Mouse (Mus musculus) hindbrain, embryonic 16.5 days (tissue): ENCODE results near the gene Fetub. TPM values are rescaled to one million over a fixed set of nuclear protein-coding genes. Genes with fewer than 3 reads are reported as not detected.

Experiments
- ATAC-seq: fragments of 200-750 bp; cut with Nextera tagmentation; 2 replicates; pipeline ENCODE4 v1.8.0; 2017; ENCODE audit warnings: moderate TSS enrichment, moderate library complexity
- H3K27ac ChIP-seq: fragments of 300-500 bp; sonication (generic); 2 replicates; pipeline ENCODE4 v1.5.1; 2014; ENCODE audit warnings: low read depth, mild to moderate bottlenecking, control low read depth, low read length, moderate library complexity
- H3K27me3 ChIP-seq: fragments of 300-500 bp; sonication (generic); replicated peaks from 2 replicates; pipeline ENCODE4 v1.6.1; 2014; ENCODE audit warnings: low read length; ENCODE audit not compliant: control insufficient read depth, insufficient read depth
- H3K36me3 ChIP-seq: fragments of 300-500 bp; sonication (generic); 2 replicates; pipeline ENCODE4 v1.6.1; 2014; ENCODE audit warnings: mild to moderate bottlenecking, low read length, moderate library complexity, mixed read lengths; ENCODE audit not compliant: control insufficient read depth, insufficient read depth
- H3K4me1 ChIP-seq: fragments of 300-500 bp; sonication (generic); 2 replicates; pipeline ENCODE4 v1.6.1; 2014; ENCODE audit warnings: low read depth, low read length; ENCODE audit not compliant: control insufficient read depth, insufficient read depth
- H3K4me2 ChIP-seq: fragments of 300-500 bp; sonication (generic); 2 replicates; pipeline ENCODE4 v1.6.1; 2014; ENCODE audit warnings: mild to moderate bottlenecking, low read length, control low read depth, moderate library complexity
- H3K4me3 ChIP-seq: fragments of 300-500 bp; sonication (generic); 2 replicates; pipeline ENCODE4 v1.5.1; 2014; ENCODE audit warnings: mild to moderate bottlenecking, low read length, control low read depth, moderate library complexity
- H3K9ac ChIP-seq: fragments of 300-500 bp; sonication (generic); 2 replicates; pipeline ENCODE4 v1.6.1; 2014; ENCODE audit warnings: low read depth, mild to moderate bottlenecking, control low read depth, low read length, moderate library complexity
- H3K9me3 ChIP-seq: fragments of 300-500 bp; sonication (generic); 2 replicates; pipeline ENCODE4 v1.6.1; 2014; ENCODE audit warnings: mild to moderate bottlenecking, low read length, moderate library complexity; ENCODE audit not compliant: control insufficient read depth
- WGBS: fragments of 180-500 bp; shearing (Covaris S2); extraction: QIAGEN DNeasy Blood & Tissue Kit; methylation state at CpG from one replicate; pipeline ENCODE4 v1.1.7; 2014; 5-methylcytosine and 5-hydroxymethylcytosine counted together
- polyA plus RNA-seq: library from polyadenylated mRNA; unstranded; fragments of >200 nt; fragmentation: Nextera tagmentation; extraction: Ambion mirVana; gene quantifications from 2 replicates; pipeline ENCODE4 v1.2.1, GENCODE M21; 2015

Gene Fetub
- polyA plus RNA-seq, 1 experiment from 2014 or later: not detected

- Histone ChIP-seq H3K9ac (no peak within 1 kb of the TSS), H3K36me3 (no peaks in the 10 kb centered on the region), H3K9me3 (no peaks in the 10 kb centered on the region), H3K4me3 (no peak within 1 kb of the TSS), H3K4me2 (no peak within 1 kb of the TSS), H3K4me1 (no peaks in the 10 kb centered on the region), H3K27me3 (no peaks in the 10 kb centered on the region), H3K27ac (no peak within 1 kb of the TSS)
- no peak for ATAC-seq
- 91% methylated on average over 6 of the region's 6 CpGs for WGBS
Observed at GRCm38 (mm10) chr16:22950840-22951395, 32.8 kb downstream of the Fetub start, which contains the start of gene Hrg. Gene Hrg (plus strand): TSS chr16:22951072.

- ATAC-seq: no peak
- no peak overlapping the region for H3K4me3 ChIP-seq
- H3K27ac ChIP-seq: no peak overlapping the region
- H3K9ac ChIP-seq: no peak overlapping the region
- no peaks in the 10 kb centered on the region for H3K4me1 ChIP-seq
- no peaks in the 10 kb centered on the region for H3K9me3 ChIP-seq
- no peak overlapping the region for H3K4me2 ChIP-seq
- no peaks in the 10 kb centered on the region for H3K27me3 ChIP-seq
- no peaks in the 10 kb centered on the region for H3K36me3 ChIP-seq
- 47% methylated on average over 4 of the region's 4 CpGs for WGBS
Observed at GRCm38 (mm10) chr16:22953069-22953468, 34.9 kb downstream of the Fetub start.

GRCm38 (mm10) chr16:22955397-22956084 is 37.4 kb downstream of the Fetub start:
- Histone ChIP-seq H3K4me1 (no peaks in the 10 kb centered on the region), H3K36me3 (no peaks in the 10 kb centered on the region), H3K27me3 (no peaks in the 10 kb centered on the region), H3K27ac (no peak overlapping the region), H3K4me2 (peak overlapping the region; percentile 14), H3K4me3 (no peak overlapping the region), H3K9ac (no peak overlapping the region), H3K9me3 (no peaks in the 10 kb centered on the region)
- ATAC-seq: no peak
- WGBS: 35% methylated on average over 13 of the region's 13 CpGs

GRCm38 (mm10) chr16:22956085-22956439 is 37.9 kb downstream of the Fetub start:
- WGBS: 67% methylated on average over 11 of the region's 11 CpGs
- H3K4me2 ChIP-seq: peak overlapping the region; percentile 14

GRCm38 (mm10) chr16:22961073-22961472 is 42.9 kb downstream of the Fetub start:
- WGBS: 95% methylated on average over 8 of the region's 8 CpGs
- ATAC-seq: no peak
- no peak overlapping the region for H3K4me2 ChIP-seq
- H3K9me3 ChIP-seq: no peaks in the 10 kb centered on the region
- H3K27me3 ChIP-seq: no peaks in the 10 kb centered on the region
- no peaks in the 10 kb centered on the region for H3K4me1 ChIP-seq
- H3K36me3 ChIP-seq: no peaks in the 10 kb centered on the region
- H3K9ac ChIP-seq: no peak overlapping the region
- no peak overlapping the region for H3K4me3 ChIP-seq
- no peak overlapping the region for H3K27ac ChIP-seq

More at GRCm38 (mm10) chr16:22956085-22956439, 37.9 kb downstream of the Fetub start:
- no peak for ATAC-seq
- Histone ChIP-seq H3K9ac (no peak overlapping the region), H3K4me3 (no peak overlapping the region), H3K27me3 (no peaks in the 10 kb centered on the region), H3K36me3 (no peaks in the 10 kb centered on the region), H3K4me1 (no peaks in the 10 kb centered on the region), H3K9me3 (no peaks in the 10 kb centered on the region), H3K27ac (no peak overlapping the region)

GRCm38 (mm10) chr16:22962256-22962655 is 44.1 kb downstream of the Fetub start:
- Histone ChIP-seq H3K9me3 (no peaks in the 10 kb centered on the region), H3K36me3 (no peaks in the 10 kb centered on the region), H3K9ac (no peak overlapping the region), H3K4me3 (no peak overlapping the region), H3K4me2 (no peak overlapping the region), H3K27me3 (no peaks in the 10 kb centered on the region), H3K4me1 (no peaks in the 10 kb centered on the region), H3K27ac (no peak overlapping the region)
- no peak for ATAC-seq
- WGBS: 81% methylated on average over 5 of the region's 5 CpGs

- H3K9me3 ChIP-seq: no peaks in the 10 kb centered on the region
- H3K4me1 ChIP-seq: no peaks in the 10 kb centered on the region
- no peaks in the 10 kb centered on the region for H3K36me3 ChIP-seq
Observed at GRCm38 (mm10) chr16:22963293-22963692, 45.2 kb downstream of the Fetub start.

GRCm38 (mm10) chr16:22967383-22968030 is 49.4 kb downstream of the Fetub start:
- Histone ChIP-seq H3K4me1 (no peaks in the 10 kb centered on the region), H3K9ac (no peak overlapping the region)

More at GRCm38 (mm10) chr16:22963293-22963692, 45.2 kb downstream of the Fetub start:
- no peak overlapping the region for H3K9ac ChIP-seq
- no peak overlapping the region for H3K4me2 ChIP-seq
- H3K4me3 ChIP-seq: no peak overlapping the region
- no peak overlapping the region for H3K27ac ChIP-seq
- ATAC-seq: no peak
- H3K27me3 ChIP-seq: no peaks in the 10 kb centered on the region

More at GRCm38 (mm10) chr16:22967383-22968030, 49.4 kb downstream of the Fetub start:
- no peak overlapping the region for H3K27ac ChIP-seq
- no peak overlapping the region for H3K4me3 ChIP-seq
- WGBS: 74% methylated on average over 1 of the region's 1 CpGs
- no peaks in the 10 kb centered on the region for H3K9me3 ChIP-seq
- no peaks in the 10 kb centered on the region for H3K36me3 ChIP-seq
- no peaks in the 10 kb centered on the region for H3K27me3 ChIP-seq
- no peak overlapping the region for H3K4me2 ChIP-seq
- no peak for ATAC-seq
